Mouse (Mus musculus): Measurements from ENCODE around the gene Cyp4f16. TPM values are rescaled to one million over a fixed set of nuclear protein-coding genes. Genes with fewer than 3 reads are reported as not detected.
"Not testable (repeated sequence)": the region's sequence is repeated elsewhere in the genome, so short reads cannot be mapped to it uniquely, and the experiment has no call there.

Gene Cyp4f16
- total and polyA plus RNA-seq, 2 experiments from 2014 or later, result 9.1 to 10.6 TPM

GRCm38 (mm10) chr17:32523895-32524294, 12.5 kb upstream of the Cyp4f16 start:
- H3K36me3 ChIP-seq (ENCODE audit: insufficient read depth, low read length), result peaks cover 26% of the 10 kb centered on the region
- no peak for TF ChIP-seq CTCF (IDR thresholded peaks at IDR 0.05)
- 93% methylated on average over 11 of the region's 11 CpGs for WGBS
- no peaks in the 10 kb centered on the region for H3K27me3 ChIP-seq (ENCODE audit: insufficient read depth, low read length)
- ATAC-seq (ENCODE audit: low FRiP score) (no peak), DNase-seq (ENCODE audit: low spot score) (no peak)
- no peak overlapping the region for H3K4me3 ChIP-seq (ENCODE audit: low read depth, low read length)
- no peaks in the 10 kb centered on the region for H3K9me3 ChIP-seq (ENCODE audit: low read length)
- H3K4me1 ChIP-seq (ENCODE audit: insufficient read depth, low read length), result no peaks in the 10 kb centered on the region
- no peak overlapping the region for H3K4me2 ChIP-seq (ENCODE audit: low read depth, low read length, poor library complexity, severe bottlenecking)
- H3K9ac ChIP-seq (replicated peaks; ENCODE audit: low read length, poor library complexity, severe bottlenecking), result no peak overlapping the region
- no peak overlapping the region for H3K27ac ChIP-seq (ENCODE audit: low read depth, low read length)

- H3K36me3 ChIP-seq (ENCODE audit: insufficient read depth, low read length), result peaks cover 24% of the 10 kb centered on the region
- H3K27me3 ChIP-seq (ENCODE audit: insufficient read depth, low read length); H3K9me3 ChIP-seq (ENCODE audit: low read length); H3K27ac ChIP-seq (ENCODE audit: low read depth, low read length); H3K9ac ChIP-seq (replicated peaks; ENCODE audit: low read length, poor library complexity, severe bottlenecking); DNase-seq (ENCODE audit: low spot score); H3K4me1 ChIP-seq (ENCODE audit: insufficient read depth, low read length); H3K4me2 ChIP-seq (ENCODE audit: low read depth, low read length, poor library complexity, severe bottlenecking); ATAC-seq (ENCODE audit: low FRiP score); H3K4me3 ChIP-seq (ENCODE audit: low read depth, low read length): not testable (repeated sequence)
- WGBS, result 96% methylated on average over 1 of the region's 1 CpGs
Observed at GRCm38 (mm10) chr17:32526341-32526740, 10.0 kb upstream of the Cyp4f16 start.

- WGBS, result 88% methylated on average over 11 of the region's 11 CpGs
- ATAC-seq (ENCODE audit: low FRiP score), result no peak
- DNase-seq (ENCODE audit: low spot score), result no peak
- TF ChIP-seq CTCF (IDR thresholded peaks at IDR 0.05), result no peak
- no peak overlapping the region for H3K4me2 ChIP-seq (ENCODE audit: low read depth, low read length, poor library complexity, severe bottlenecking)
- no peak overlapping the region for H3K27ac ChIP-seq (ENCODE audit: low read depth, low read length)
- no peaks in the 10 kb centered on the region for H3K9me3 ChIP-seq (ENCODE audit: low read length)
- no peaks in the 10 kb centered on the region for H3K27me3 ChIP-seq (ENCODE audit: insufficient read depth, low read length)
- no peaks in the 10 kb centered on the region for H3K4me1 ChIP-seq (ENCODE audit: insufficient read depth, low read length)
- H3K36me3 ChIP-seq (ENCODE audit: insufficient read depth, low read length), result peaks cover 18% of the 10 kb centered on the region; the same call in 1 of the 2 replicates
- H3K9ac ChIP-seq (replicated peaks; ENCODE audit: low read length, poor library complexity, severe bottlenecking), result no peak overlapping the region
- no peak overlapping the region for H3K4me3 ChIP-seq (ENCODE audit: low read depth, low read length)
Observed at GRCm38 (mm10) chr17:32527748-32528147, 8.6 kb upstream of the Cyp4f16 start.

GRCm38 (mm10) chr17:32528408-32529337, 7.7 kb upstream of the Cyp4f16 start:
- peak; percentile 87 for DNase-seq (ENCODE audit: low spot score)
- Histone ChIP-seq H3K4me1 (ENCODE audit: insufficient read depth, low read length) (no peaks in the 10 kb centered on the region), H3K27me3 (ENCODE audit: insufficient read depth, low read length) (no peaks in the 10 kb centered on the region), H3K36me3 (ENCODE audit: insufficient read depth, low read length) (peaks cover 12% of the 10 kb centered on the region; the same call in 1 of the 2 replicates), H3K27ac (ENCODE audit: low read depth, low read length) (no peak overlapping the region), H3K9ac (replicated peaks; ENCODE audit: low read length, poor library complexity, severe bottlenecking) (no peak overlapping the region), H3K9me3 (ENCODE audit: low read length) (no peaks in the 10 kb centered on the region), H3K4me2 (ENCODE audit: low read depth, low read length, poor library complexity, severe bottlenecking) (peak overlapping the region; percentile 22; the same call in 1 of the 2 replicates), H3K4me3 (ENCODE audit: low read depth, low read length) (no peak overlapping the region)
- TF ChIP-seq CTCF (IDR thresholded peaks at IDR 0.05), result peak; percentile 85
- 25% methylated on average over 26 of the region's 26 CpGs for WGBS
- no peak for ATAC-seq (ENCODE audit: low FRiP score)

GRCm38 (mm10) chr17:32532356-32532755, 4.0 kb upstream of the Cyp4f16 start:
- H3K4me1 ChIP-seq (ENCODE audit: insufficient read depth, low read length); H3K27me3 ChIP-seq (ENCODE audit: insufficient read depth, low read length); H3K4me2 ChIP-seq (ENCODE audit: low read depth, low read length, poor library complexity, severe bottlenecking); H3K27ac ChIP-seq (ENCODE audit: low read depth, low read length); H3K9ac ChIP-seq (replicated peaks; ENCODE audit: low read length, poor library complexity, severe bottlenecking); ATAC-seq (ENCODE audit: low FRiP score); H3K36me3 ChIP-seq (ENCODE audit: insufficient read depth, low read length); H3K9me3 ChIP-seq (ENCODE audit: low read length); DNase-seq (ENCODE audit: low spot score); H3K4me3 ChIP-seq (ENCODE audit: low read depth, low read length): not testable (repeated sequence)
- 31% methylated on average over 4 of the region's 4 CpGs for WGBS

- Histone ChIP-seq H3K36me3 (ENCODE audit: insufficient read depth, low read length) (no peaks in the 10 kb centered on the region), H3K4me3 (ENCODE audit: low read depth, low read length) (no peak overlapping the region), H3K27ac (ENCODE audit: low read depth, low read length) (no peak overlapping the region), H3K4me1 (ENCODE audit: insufficient read depth, low read length) (no peaks in the 10 kb centered on the region), H3K27me3 (ENCODE audit: insufficient read depth, low read length) (no peaks in the 10 kb centered on the region), H3K9me3 (ENCODE audit: low read length) (no peaks in the 10 kb centered on the region), H3K9ac (replicated peaks; ENCODE audit: low read length, poor library complexity, severe bottlenecking) (no peak overlapping the region), H3K4me2 (ENCODE audit: low read depth, low read length, poor library complexity, severe bottlenecking) (no peak overlapping the region)
- ATAC-seq (ENCODE audit: low FRiP score) (no peak), DNase-seq (ENCODE audit: low spot score) (no peak)
- WGBS, result 86% methylated on average over 6 of the region's 6 CpGs
- no peak for TF ChIP-seq CTCF (IDR thresholded peaks at IDR 0.05)
Observed at GRCm38 (mm10) chr17:32534068-32534467, 2.3 kb upstream of the Cyp4f16 start.

Data from midbrain, postnatal 0 days (tissue).